Mouse (Mus musculus) lung, embryonic 16.5 days (tissue): ENCODE results near the gene Pxn. TPM values are rescaled to one million over a fixed set of nuclear protein-coding genes. Genes with fewer than 3 reads are reported as not detected.

ENCODE experiments used
- ATAC-seq: fragments of 200-750 bp; cut with Nextera tagmentation; 2 replicates; pipeline ENCODE4 v1.8.0; 2017; ENCODE audit warnings: low read depth, mild to moderate bottlenecking, moderate library complexity
- H3K27ac ChIP-seq: fragments of 300-500 bp; sonication (generic); 2 replicates; pipeline ENCODE4 v1.5.1; 2014; ENCODE audit warnings: mild to moderate bottlenecking, control low read depth, low read length
- H3K27me3 ChIP-seq: fragments of 300-500 bp; sonication (generic); 2 replicates; pipeline ENCODE4 v1.6.1; 2014; ENCODE audit warnings: low read depth, low read length, mixed read lengths; ENCODE audit not compliant: control insufficient read depth, insufficient read depth
- H3K36me3 ChIP-seq: fragments of 300-500 bp; sonication (generic); 2 replicates; pipeline ENCODE4 v1.6.1; 2014; ENCODE audit warnings: low read length; ENCODE audit not compliant: control insufficient read depth, insufficient read depth
- H3K4me1 ChIP-seq: fragments of 300-500 bp; sonication (generic); replicated peaks from 2 replicates; pipeline ENCODE4 v1.6.1; 2014; ENCODE audit warnings: low read length, mixed read lengths; ENCODE audit not compliant: control insufficient read depth, insufficient read depth
- H3K4me2 ChIP-seq: fragments of 300-500 bp; sonication (generic); 2 replicates; pipeline ENCODE4 v1.6.1; 2014; ENCODE audit warnings: low read depth, low read length, control low read depth
- H3K4me3 ChIP-seq: fragments of 300-500 bp; sonication (generic); 2 replicates; pipeline ENCODE4 v1.5.1; 2014; ENCODE audit warnings: mild to moderate bottlenecking, low read length, control low read depth
- H3K9ac ChIP-seq: fragments of 300-500 bp; sonication (generic); 2 replicates; pipeline ENCODE4 v1.6.1; 2014; ENCODE audit warnings: low read length, control low read depth
- H3K9me3 ChIP-seq: fragments of 300-500 bp; sonication (generic); 2 replicates; pipeline ENCODE4 v1.6.1; 2016; ENCODE audit warnings: low read length; ENCODE audit not compliant: control insufficient read depth
- WGBS: fragments of 180-500 bp; shearing (Covaris S2); extraction: QIAGEN DNeasy Blood & Tissue Kit; methylation state at CpG from one replicate; pipeline ENCODE4 v1.1.7; 2014; 5-methylcytosine and 5-hydroxymethylcytosine counted together
- microRNA-seq: library from miRNA; unstranded; fragments of <30 nt; microRNA quantifications from one replicate; pipeline ENCODE4, GENCODE M21; 2016
- polyA plus RNA-seq: library from polyadenylated mRNA; unstranded; fragments of >200 nt; fragmentation: Nextera tagmentation; extraction: Ambion mirVana; gene quantifications from 2 replicates; pipeline ENCODE4 v1.2.1, GENCODE M21; 2015

Pxn gene
- polyA plus RNA-seq, 1 experiment from 2014 or later: 74.4 TPM

GRCm38 (mm10) chr5:115586780-115587179 is 80.3 kb downstream of the Pxn start:
- H3K27me3 ChIP-seq: no peaks in the 10 kb centered on the region
- no peak for ATAC-seq
- no peak overlapping the region for H3K4me2 ChIP-seq
- no peaks in the 10 kb centered on the region for H3K4me1 ChIP-seq
- H3K36me3 ChIP-seq: peaks cover 74% of the 10 kb centered on the region
- no peak overlapping the region for H3K4me3 ChIP-seq
- WGBS: 82% methylated on average over 2 of the region's 2 CpGs
- no peak overlapping the region for H3K9ac ChIP-seq
- no peak overlapping the region for H3K27ac ChIP-seq
- H3K9me3 ChIP-seq: peaks cover 11% of the 10 kb centered on the region

- Histone ChIP-seq H3K36me3 (peaks cover 68% of the 10 kb centered on the region), H3K9me3 (no peaks in the 10 kb centered on the region), H3K27ac (no peak overlapping the region), H3K27me3 (no peaks in the 10 kb centered on the region), H3K4me3 (no peak overlapping the region), H3K9ac (no peak overlapping the region), H3K4me2 (no peak overlapping the region), H3K4me1 (no peaks in the 10 kb centered on the region)
- ATAC-seq: 0 out of 2 replicates have a peak, but pooled peaks have one; percentile 15
- WGBS: 76% methylated on average over 11 of the region's 11 CpGs
Measured at GRCm38 (mm10) chr5:115591028-115591427, 84.6 kb downstream of the Pxn start.

GRCm38 (mm10) chr5:115591506-115591905 is 85.0 kb downstream of the Pxn start:
- no peak overlapping the region for H3K4me2 ChIP-seq
- 92% methylated on average over 2 of the region's 2 CpGs for WGBS
- ATAC-seq: no peak
- no peaks in the 10 kb centered on the region for H3K9me3 ChIP-seq
- no peak overlapping the region for H3K27ac ChIP-seq
- no peaks in the 10 kb centered on the region for H3K4me1 ChIP-seq
- no peak overlapping the region for H3K4me3 ChIP-seq
- H3K27me3 ChIP-seq: no peaks in the 10 kb centered on the region
- no peak overlapping the region for H3K9ac ChIP-seq
- H3K36me3 ChIP-seq: peaks cover 72% of the 10 kb centered on the region

- no peaks in the 10 kb centered on the region for H3K27me3 ChIP-seq
- H3K27ac ChIP-seq: no peak overlapping the region
- H3K36me3 ChIP-seq: peaks cover 53% of the 10 kb centered on the region
- no peaks in the 10 kb centered on the region for H3K4me1 ChIP-seq
- H3K4me2 ChIP-seq: no peak overlapping the region
- no peak overlapping the region for H3K9ac ChIP-seq
- no peak for ATAC-seq
- no peak overlapping the region for H3K4me3 ChIP-seq
- WGBS: 89% methylated on average over 6 of the region's 6 CpGs
- no peaks in the 10 kb centered on the region for H3K9me3 ChIP-seq
Measured at GRCm38 (mm10) chr5:115603561-115603960, 97.1 kb downstream of the Pxn start.

Small RNA genes lying within 50 kb of the gene (microRNA-seq; reads per million reads assigned to microRNA genes)
- not detected for gene Mir7029

Other genes with a start within 250 kb of the Pxn start
- 115 and 116 TPM in 2 replicates for gene Rnf10, start 233.8 kb upstream of the Pxn start, polyA plus RNA-seq
- gene Coq5, start 227.0 kb upstream of the Pxn start, polyA plus RNA-seq: 37.9 and 38.6 TPM in 2 replicates
- gene Dynll1, start 205.7 kb upstream of the Pxn start, polyA plus RNA-seq: 1,463 and 1,496 TPM in 2 replicates
- 157 and 223 TPM in 2 replicates for gene Srsf9, start 179.5 kb upstream of the Pxn start, polyA plus RNA-seq
- 25.5 and 27.5 TPM in 2 replicates for gene Gatc, start 165.5 kb upstream of the Pxn start, polyA plus RNA-seq
- 59.2 and 61.4 TPM in 2 replicates for gene Triap1, start 165.5 kb upstream of the Pxn start, polyA plus RNA-seq
- 920 and 937 TPM in 2 replicates for gene Cox6a1, start 157.7 kb upstream of the Pxn start, polyA plus RNA-seq
- 3.9 and 6.0 TPM in 2 replicates for gene Msi1, start 77.1 kb upstream of the Pxn start, polyA plus RNA-seq
- gene Pla2g1b, start 40.4 kb upstream of the Pxn start, polyA plus RNA-seq: 9.7 and 9.8 TPM in 2 replicates
- gene Sirt4, start 22.0 kb upstream of the Pxn start, polyA plus RNA-seq: 28.1 and 31.4 TPM in 2 replicates
- gene Rplp0, start 52.8 kb downstream of the Pxn start, polyA plus RNA-seq: 1,507 and 1,565 TPM in 2 replicates
- 32.9 and 35.1 TPM in 2 replicates for gene Gcn1l1, start 58.6 kb downstream of the Pxn start, polyA plus RNA-seq
- 4.5 and 7.0 TPM in 2 replicates for gene Rab35, start 125.2 kb downstream of the Pxn start, polyA plus RNA-seq
- 10.4 and 11.2 TPM in 2 replicates for gene Bicdl1, start 224.9 kb downstream of the Pxn start, polyA plus RNA-seq